Mouse (Mus musculus) CH12.LX (cell line): ENCODE results near the gene Klk7. TPM values are rescaled to one million over a fixed set of nuclear protein-coding genes. Genes with fewer than 3 reads are reported as not detected.

Source experiments
- DNase-seq: peaks from one replicate; pipeline ENCODE4 v3.0.0-alpha.2; 2013; ENCODE audit errors: extremely low read depth
- H3K27ac ChIP-seq: 2 replicates; pipeline ENCODE4 v1.5.1; 2012; ENCODE audit warnings: low read depth, mild to moderate bottlenecking, control low read depth, moderate library complexity; ENCODE audit not compliant: insufficient read depth
- H3K27me3 ChIP-seq: replicated peaks from 2 replicates; pipeline ENCODE3; 2012; ENCODE audit warnings: inconsistent platforms
- H3K36me3 ChIP-seq, 2 experiments: replicated peaks in 1 of 2; 2 replicates each; pipeline versions ENCODE3 to v1.6.1; 2012; ENCODE audit warnings: inconsistent platforms in 1 of 2, low read length in 1 of 2, mild to moderate bottlenecking in 1 of 2, mixed read lengths in 1 of 2, moderate library complexity in 1 of 2; ENCODE audit not compliant: control insufficient read depth in 1 of 2, insufficient read depth in 1 of 2
- H3K4me1 ChIP-seq, 2 experiments: 2 replicates each; pipeline ENCODE4 v1.6.1; 2012; ENCODE audit warnings: inconsistent platforms in 1 of 2, moderate library complexity in 1 of 2; ENCODE audit not compliant: insufficient read depth in 2 of 2, control insufficient read depth in 1 of 2
- H3K4me2 ChIP-seq: 2 replicates; pipeline ENCODE4 v1.6.1; 2012; ENCODE audit warnings: low read depth, mild to moderate bottlenecking, control low read depth; ENCODE audit not compliant: poor library complexity, insufficient read depth, severe bottlenecking
- H3K4me3 ChIP-seq, 3 experiments: fragments of 150-350 bp in 1 of 3; sonication (generic) in 1 of 3; replicated peaks in 1 of 3; 2 replicates each; pipeline versions ENCODE3 to v1.5.1; 2011 to 2012; ENCODE audit warnings: low read depth in 2 of 3, low read length in 2 of 3, mild to moderate bottlenecking in 2 of 3, moderate library complexity in 2 of 3, control low read depth in 1 of 3, improper control_type of control experiment in 1 of 3, inconsistent platforms in 1 of 3, mixed read lengths in 1 of 3; ENCODE audit not compliant: poor library complexity in 1 of 3
- H3K79me2 ChIP-seq: replicated peaks from 2 replicates; pipeline ENCODE4 v1.6.1; 2012; ENCODE audit warnings: mild to moderate bottlenecking, moderate library complexity; ENCODE audit not compliant: control insufficient read depth, poor library complexity, insufficient read depth, severe bottlenecking; ENCODE audit errors: extremely low read depth
- H3K9ac ChIP-seq: 2 replicates; pipeline ENCODE4 v1.6.1; 2012; ENCODE audit warnings: low read depth, mild to moderate bottlenecking, control low read depth, moderate library complexity; ENCODE audit not compliant: insufficient read depth
- H3K9me3 ChIP-seq: replicated peaks from 2 replicates; pipeline ENCODE3; 2012; ENCODE audit warnings: low read length, inconsistent platforms, mixed read lengths
- CHD2 ChIP-seq: IDR thresholded peaks from 2 replicates; pipeline ENCODE4 v1.6.1; 2011; ENCODE audit warnings: low read length, improper control_type of control experiment
- ETS1 ChIP-seq: conservative IDR thresholded peaks from 2 replicates; pipeline ENCODE4 v1.6.1; 2012; ENCODE audit warnings: low read depth, mild to moderate bottlenecking, inconsistent platforms, low read length, improper control_type of control experiment, moderate library complexity
- GABPA ChIP-seq: IDR thresholded peaks from 2 replicates; pipeline ENCODE4 v1.6.1; 2012; ENCODE audit warnings: low read depth, low read length, improper control_type of control experiment, inconsistent platforms; ENCODE audit not compliant: insufficient replicate concordance
- JUN ChIP-seq: IDR thresholded peaks from 2 replicates; pipeline ENCODE4 v1.6.1; 2011; ENCODE audit warnings: low read depth, mild to moderate bottlenecking, low read length, improper control_type of control experiment, moderate library complexity; ENCODE audit not compliant: insufficient read depth
- MXI1 ChIP-seq: IDR thresholded peaks from 2 replicates; pipeline ENCODE4 v1.6.1; 2011; ENCODE audit warnings: mild to moderate bottlenecking, low read depth, low read length, improper control_type of control experiment
- MYC ChIP-seq: IDR thresholded peaks from 2 replicates; pipeline ENCODE4 v1.6.1; 2011; ENCODE audit warnings: low read depth, mild to moderate bottlenecking, improper control_type of control experiment, low read length
- PAX5 ChIP-seq: IDR thresholded peaks from 2 replicates; pipeline ENCODE4 v1.6.1; 2012; ENCODE audit warnings: low read length, inconsistent platforms, mixed read lengths
- RAD21 ChIP-seq: IDR thresholded peaks from 2 replicates; pipeline ENCODE4 v1.6.1; 2011; ENCODE audit warnings: low read depth, mild to moderate bottlenecking, low read length, improper control_type of control experiment, moderate library complexity
- TBP ChIP-seq: conservative IDR thresholded peaks from 2 replicates; pipeline ENCODE4 v1.6.1; 2011; ENCODE audit warnings: low read depth, low read length, improper control_type of control experiment
- USF2 ChIP-seq: conservative IDR thresholded peaks from 2 replicates; pipeline ENCODE4 v1.6.1; 2011; ENCODE audit warnings: low read depth, low read length, improper control_type of control experiment
- dilution Hi-C: fragments of 300-500 bp; cut with MboI; formaldehyde crosslinking; loops from 2 replicates; pipeline ENCODE4 v1.14.3; 2020; ENCODE audit warnings: low sequenced_read_pairs; ENCODE audit not compliant: extremely low pct_unique_long_range_greater_than_20kb, extremely low pct_ligation_motif_present
- in situ Hi-C: fragments of 300-500 bp; cut with MboI; formaldehyde crosslinking; loops from 3 replicates; pipeline ENCODE4 v1.14.3; 2019; ENCODE audit warnings: low sequenced_read_pairs, low pct_ligation_motif_present, low pct_unique_long_range_greater_than_20kb, mixed read lengths
- polyA plus RNA-seq: library from polyadenylated mRNA; unstranded; fragments of >175 nt; gene quantifications from 2 replicates; pipeline ENCODE4 v1.2.1, GENCODE M21; 2012; ENCODE audit warnings: low read depth; ENCODE audit not compliant: insufficient read length
- total RNA-seq, 2 experiments: library from RNA; depleted of rRNA; stranded (reverse); fragments of 300-350 nt in 1 of 2; fragments of >200 nt in 1 of 2; gene quantifications; 2 replicates each; pipeline ENCODE4 v1.2.3; 2012 to 2014

Klk7 gene
- total and polyA plus RNA-seq, 3 experiments = not detected

DNA sequence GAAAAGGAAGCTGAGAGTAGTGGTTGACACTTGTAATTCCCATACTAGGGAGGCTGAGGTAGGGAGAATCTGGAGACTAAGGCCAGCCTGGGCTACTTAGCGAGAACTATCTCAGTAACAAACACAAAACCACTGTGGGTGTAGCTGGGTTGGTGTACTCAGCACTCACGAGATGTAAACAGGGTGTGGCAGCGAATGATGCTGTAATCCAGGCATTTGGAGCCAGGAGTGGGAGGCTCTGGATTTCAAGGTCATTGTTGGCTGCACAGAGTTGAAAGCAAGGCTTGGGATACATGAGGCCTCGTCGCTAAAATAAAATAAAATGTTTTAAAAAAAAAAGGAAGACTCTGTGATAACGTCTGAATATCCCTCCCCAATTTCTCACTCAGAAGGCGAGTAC is 45.2 kb downstream of the Klk7 start:
- dilution Hi-C loops = no loop called here
- H3K4me3 ChIP-seq = no peak overlapping the region
- H3K79me2 ChIP-seq = no peaks in the 10 kb centered on the region
- H3K27me3 ChIP-seq = peaks cover 58% of the 10 kb centered on the region
- no peak overlapping the region for H3K27ac ChIP-seq
- no peak for DNase-seq
- no peak overlapping the region for H3K9ac ChIP-seq
- H3K4me1 ChIP-seq = peaks cover 0 to 2% of the 10 kb centered on the region in 2 experiments; a peak in 1 of 4 replicates
- TF ChIP-seq CHD2 = no peak
- TF ChIP-seq TBP = no peak
- no peak for TF ChIP-seq RAD21
- no peak for TF ChIP-seq ETS1
- no peak for TF ChIP-seq MYC
- TF ChIP-seq, all 38 proteins: peak for 0
- Histone ChIP-seq H3K36me3 (no peaks in the 10 kb centered on the region), H3K9me3 (no peaks in the 10 kb centered on the region), H3K4me2 (no peak overlapping the region)
- in situ Hi-C loops = no loop called here

GRCm38 (mm10) chr7:43857501-43857900 is 46.4 kb downstream of the Klk7 start:
- peaks cover 55% of the 10 kb centered on the region for H3K27me3 ChIP-seq
- in situ Hi-C loops = no loop called here

GRCm38 (mm10) chr7:43860411-43860810 is 49.3 kb downstream of the Klk7 start:
- H3K27me3 ChIP-seq = peaks cover 63% of the 10 kb centered on the region
- in situ Hi-C loops = no loop called here
- H3K9me3 ChIP-seq = no peaks in the 10 kb centered on the region
- no peak overlapping the region for H3K27ac ChIP-seq
- no peak for DNase-seq
- no peak overlapping the region for H3K4me2 ChIP-seq
- H3K36me3 ChIP-seq = no peaks in the 10 kb centered on the region
- H3K4me3 ChIP-seq = no peak overlapping the region
- no peaks in the 10 kb centered on the region for H3K79me2 ChIP-seq
- dilution Hi-C loops = no loop called here
- no peak overlapping the region for H3K9ac ChIP-seq
- H3K4me1 ChIP-seq = peaks cover 0 to 2% of the 10 kb centered on the region in 2 experiments; a peak in 1 of 4 replicates
- no peak for TF ChIP-seq GABPA
- TF ChIP-seq JUN = no peak
- TF ChIP-seq, all 38 proteins: peak for 0

More at GRCm38 (mm10) chr7:43857501-43857900, 46.4 kb downstream of the Klk7 start:
- Histone ChIP-seq H3K4me1 (peaks cover 0 to 2% of the 10 kb centered on the region in 2 experiments; a peak in 1 of 4 replicates), H3K27ac (no peak overlapping the region), H3K9me3 (no peaks in the 10 kb centered on the region), H3K9ac (no peak overlapping the region), H3K4me2 (no peak overlapping the region), H3K79me2 (no peaks in the 10 kb centered on the region), H3K36me3 (no peaks in the 10 kb centered on the region), H3K4me3 (no peak overlapping the region)
- no peak for DNase-seq
- no peak for TF ChIP-seq PAX5
- no peak for TF ChIP-seq MXI1
- no peak for TF ChIP-seq USF2
- dilution Hi-C loops = no loop called here

Other genes with a start within 250 kb of the Klk7 start
Only the 20 nearest of the 23 such genes appear.
- not detected in 2 replicates for gene Zfp819, start 204.1 kb upstream of the Klk7 start, total RNA-seq (2012; rRNA removed)
- gene Zfp819, start 204.1 kb upstream of the Klk7 start, total RNA-seq (2014; rRNA removed) = not detected in 2 replicates
- not detected in 2 replicates for gene Zfp819, start 204.1 kb upstream of the Klk7 start, polyA plus RNA-seq
- not detected in 2 replicates for gene Ceacam18, start 176.6 kb upstream of the Klk7 start, total RNA-seq (2012; rRNA removed)
- not detected in 2 replicates for gene Ceacam18, start 176.6 kb upstream of the Klk7 start, total RNA-seq (2014; rRNA removed)
- not detected in 2 replicates for gene Ceacam18, start 176.6 kb upstream of the Klk7 start, polyA plus RNA-seq
- not detected in 2 replicates for gene Siglece, start 151.1 kb upstream of the Klk7 start, total RNA-seq (2012; rRNA removed)
- 0.14 TPM in 1 of 2 replicates, not detected in the other for gene Siglece, start 151.1 kb upstream of the Klk7 start, total RNA-seq (2014; rRNA removed)
- 0.14 and 0.23 TPM in 2 replicates for gene Siglece, start 151.1 kb upstream of the Klk7 start, polyA plus RNA-seq
- 6.9 and 7.8 TPM in 2 replicates for gene Ctu1, start 139.3 kb upstream of the Klk7 start, total RNA-seq (2012; rRNA removed)
- 7.2 TPM in 2 replicates for gene Ctu1, start 139.3 kb upstream of the Klk7 start, total RNA-seq (2014; rRNA removed)
- gene Ctu1, start 139.3 kb upstream of the Klk7 start, polyA plus RNA-seq = 5.3 and 5.5 TPM in 2 replicates
- not detected in 2 replicates for gene Klk14, start 120.9 kb upstream of the Klk7 start, total RNA-seq (2012; rRNA removed)
- gene Klk14, start 120.9 kb upstream of the Klk7 start, total RNA-seq (2014; rRNA removed) = not detected in 2 replicates
- not detected in 2 replicates for gene Klk14, start 120.9 kb upstream of the Klk7 start, polyA plus RNA-seq
- not detected in 2 replicates for gene Klk13, start 98.7 kb upstream of the Klk7 start, total RNA-seq (2012; rRNA removed)
- gene Klk13, start 98.7 kb upstream of the Klk7 start, total RNA-seq (2014; rRNA removed) = not detected in 2 replicates
- not detected in 2 replicates for gene Klk13, start 98.7 kb upstream of the Klk7 start, polyA plus RNA-seq
- not detected in 2 replicates for gene Klk12, start 42.4 kb upstream of the Klk7 start, total RNA-seq (2012; rRNA removed)
- not detected in 2 replicates for gene Klk12, start 42.4 kb upstream of the Klk7 start, total RNA-seq (2014; rRNA removed)
- gene Klk12, start 42.4 kb upstream of the Klk7 start, polyA plus RNA-seq = not detected in 2 replicates
- not detected in 2 replicates for gene Klk11, start 36.7 kb upstream of the Klk7 start, total RNA-seq (2012; rRNA removed)
- not detected in 2 replicates for gene Klk11, start 36.7 kb upstream of the Klk7 start, total RNA-seq (2014; rRNA removed)
- gene Klk11, start 36.7 kb upstream of the Klk7 start, polyA plus RNA-seq = not detected in 2 replicates
- not detected in 2 replicates for gene Klk10, start 30.3 kb upstream of the Klk7 start, total RNA-seq (2012; rRNA removed)
- gene Klk10, start 30.3 kb upstream of the Klk7 start, total RNA-seq (2014; rRNA removed) = not detected in 2 replicates
- gene Klk10, start 30.3 kb upstream of the Klk7 start, polyA plus RNA-seq = not detected in 2 replicates
- gene Klk9, start 19.4 kb upstream of the Klk7 start, total RNA-seq (2012; rRNA removed) = 0.08 TPM in 1 of 2 replicates, not detected in the other
- gene Klk9, start 19.4 kb upstream of the Klk7 start, total RNA-seq (2014; rRNA removed) = not detected in 2 replicates
- not detected in 2 replicates for gene Klk9, start 19.4 kb upstream of the Klk7 start, polyA plus RNA-seq
- gene Klk8, start 13.7 kb upstream of the Klk7 start, total RNA-seq (2012; rRNA removed) = 43.5 and 51.2 TPM in 2 replicates
- 2.3 and 5.5 TPM in 2 replicates for gene Klk8, start 13.7 kb upstream of the Klk7 start, total RNA-seq (2014; rRNA removed)
- 5.0 and 5.3 TPM in 2 replicates for gene Klk8, start 13.7 kb upstream of the Klk7 start, polyA plus RNA-seq
- gene Klk6, start 13.2 kb downstream of the Klk7 start, total RNA-seq (2012; rRNA removed) = not detected in 2 replicates
- not detected in 2 replicates for gene Klk6, start 13.2 kb downstream of the Klk7 start, total RNA-seq (2014; rRNA removed)
- gene Klk6, start 13.2 kb downstream of the Klk7 start, polyA plus RNA-seq = not detected in 2 replicates
- gene Klk5, start 30.7 kb downstream of the Klk7 start, total RNA-seq (2012; rRNA removed) = not detected in 2 replicates
- gene Klk5, start 30.7 kb downstream of the Klk7 start, total RNA-seq (2014; rRNA removed) = not detected in 2 replicates
- not detected in 2 replicates for gene Klk5, start 30.7 kb downstream of the Klk7 start, polyA plus RNA-seq
- gene Klk4, start 69.9 kb downstream of the Klk7 start, total RNA-seq (2012; rRNA removed) = not detected in 2 replicates
- not detected in 2 replicates for gene Klk4, start 69.9 kb downstream of the Klk7 start, total RNA-seq (2014; rRNA removed)
- gene Klk4, start 69.9 kb downstream of the Klk7 start, polyA plus RNA-seq = 0.26 TPM in 1 of 2 replicates, not detected in the other
- not detected in 2 replicates for gene Klk15, start 122.4 kb downstream of the Klk7 start, total RNA-seq (2012; rRNA removed)
- not detected in 2 replicates for gene Klk15, start 122.4 kb downstream of the Klk7 start, total RNA-seq (2014; rRNA removed)
- not detected in 2 replicates for gene Klk15, start 122.4 kb downstream of the Klk7 start, polyA plus RNA-seq
- not detected in 2 replicates for gene Klk1b8, start 139.4 kb downstream of the Klk7 start, total RNA-seq (2012; rRNA removed)
- not detected in 2 replicates for gene Klk1b8, start 139.4 kb downstream of the Klk7 start, total RNA-seq (2014; rRNA removed)
- gene Klk1b8, start 139.4 kb downstream of the Klk7 start, polyA plus RNA-seq = not detected in 2 replicates
- gene Klk1b1, start 155.5 kb downstream of the Klk7 start, total RNA-seq (2012; rRNA removed) = not detected in 2 replicates
- not detected in 2 replicates for gene Klk1b1, start 155.5 kb downstream of the Klk7 start, total RNA-seq (2014; rRNA removed)
- not detected in 2 replicates for gene Klk1b1, start 155.5 kb downstream of the Klk7 start, polyA plus RNA-seq
- gene Klk1b9, start 164.8 kb downstream of the Klk7 start, total RNA-seq (2012; rRNA removed) = not detected in 2 replicates
- gene Klk1b9, start 164.8 kb downstream of the Klk7 start, total RNA-seq (2014; rRNA removed) = not detected in 2 replicates
- gene Klk1b9, start 164.8 kb downstream of the Klk7 start, polyA plus RNA-seq = not detected in 2 replicates
- gene Klk1b11, start 184.6 kb downstream of the Klk7 start, total RNA-seq (2012; rRNA removed) = not detected in 2 replicates
- not detected in 2 replicates for gene Klk1b11, start 184.6 kb downstream of the Klk7 start, total RNA-seq (2014; rRNA removed)
- gene Klk1b11, start 184.6 kb downstream of the Klk7 start, polyA plus RNA-seq = not detected in 2 replicates
- not detected in 2 replicates for gene Klk1b26, start 200.9 kb downstream of the Klk7 start, total RNA-seq (2012; rRNA removed)
- gene Klk1b26, start 200.9 kb downstream of the Klk7 start, total RNA-seq (2014; rRNA removed) = not detected in 2 replicates
- not detected in 2 replicates for gene Klk1b26, start 200.9 kb downstream of the Klk7 start, polyA plus RNA-seq